Mouse (Mus musculus): Measurements from ENCODE around the gene Hoxa4. TPM values are rescaled to one million over a fixed set of nuclear protein-coding genes. Genes with fewer than 3 reads are reported as not detected.
A peak's percentile ranks its signal among the peaks of the same experiment; 100 is the strongest.

The Hoxa4 gene
- 1.1 and 1.4 TPM in 2 replicates for polyA plus RNA-seq (2015; fragmentation: Nextera tagmentation; extraction: Ambion mirVana)

DNA sequence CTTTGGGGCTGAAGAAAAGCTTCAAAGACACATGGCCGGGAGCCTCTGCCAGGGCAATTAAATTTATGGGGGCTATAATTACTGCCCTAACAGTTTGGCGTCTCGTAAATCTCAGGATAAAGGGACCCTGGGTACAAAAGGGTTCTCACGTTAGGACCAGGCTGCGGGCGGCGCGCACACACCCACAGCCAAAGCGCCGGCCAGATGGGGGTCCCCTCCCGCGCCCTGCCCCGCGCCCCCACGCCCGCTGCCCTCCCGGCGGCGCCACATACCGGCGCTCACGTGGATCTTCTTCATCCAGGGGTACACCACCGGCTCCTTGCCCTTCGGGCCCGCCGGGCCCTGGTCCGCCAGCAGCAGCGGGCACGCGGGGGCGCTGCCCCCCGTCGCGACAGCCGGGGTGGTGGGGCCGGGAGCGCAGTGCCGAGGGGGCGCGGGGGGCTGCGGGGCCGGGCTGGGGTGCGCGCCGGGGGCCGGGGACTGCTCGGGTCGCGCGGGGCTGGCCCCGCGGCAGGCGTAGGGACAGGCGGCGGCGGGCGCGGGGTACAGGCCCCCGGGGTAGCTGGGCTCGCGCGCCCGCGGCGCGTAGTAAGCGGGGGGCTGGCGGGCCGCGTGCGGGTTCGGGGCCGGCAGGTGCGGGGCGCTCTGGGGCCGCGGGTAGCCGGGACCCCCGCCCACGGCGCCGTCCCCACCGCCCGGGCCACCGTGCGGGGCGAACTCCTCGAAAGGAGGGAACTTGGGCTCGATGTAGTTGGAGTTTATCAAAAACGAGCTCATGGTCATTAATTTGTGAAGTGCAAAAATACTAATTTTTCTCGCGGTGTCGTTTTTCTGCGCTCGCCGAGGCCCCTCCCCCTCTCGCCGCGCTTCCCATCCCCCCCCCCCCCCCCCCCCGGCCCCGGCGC, at the start of gene Hoxa4:
Gene Hoxa4 (minus strand): TSS at position 848 of the 905 bp plus-strand sequence.

DNA sequence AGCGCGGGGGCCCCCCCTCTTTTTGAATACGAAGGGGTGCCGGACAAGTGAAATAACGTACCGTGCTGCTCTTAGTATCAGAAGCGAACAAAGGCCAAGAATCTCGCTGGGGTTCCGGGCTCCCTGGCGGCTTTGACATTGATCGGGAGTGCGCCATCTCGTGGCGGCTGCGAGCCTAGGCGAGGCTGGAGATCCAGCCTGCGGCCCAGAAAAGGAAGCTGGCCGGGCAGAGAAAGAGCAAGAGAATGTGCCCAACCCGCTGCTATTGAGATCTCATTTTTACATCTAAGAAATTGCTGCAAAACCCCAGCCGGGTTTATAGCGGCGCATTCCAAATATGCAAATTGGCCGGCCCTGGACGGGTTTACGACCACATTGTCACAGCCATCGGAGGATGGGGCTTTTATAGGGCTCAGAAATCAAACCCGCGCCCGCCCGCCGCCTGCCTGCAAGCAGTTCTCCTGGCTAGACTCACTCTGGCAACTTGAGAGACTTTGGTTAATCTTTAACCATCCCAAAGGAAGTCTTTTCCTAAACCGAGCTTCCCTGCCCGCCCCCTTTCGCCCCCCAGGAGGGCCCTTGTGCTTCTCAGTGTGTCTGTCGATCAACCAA, 48.9 kb upstream of the Hoxa4 start, which contains the start of gene Hoxa10:
Gene Hoxa10 (minus strand): TSS at position 466 of the 612 bp plus-strand sequence.

DNA sequence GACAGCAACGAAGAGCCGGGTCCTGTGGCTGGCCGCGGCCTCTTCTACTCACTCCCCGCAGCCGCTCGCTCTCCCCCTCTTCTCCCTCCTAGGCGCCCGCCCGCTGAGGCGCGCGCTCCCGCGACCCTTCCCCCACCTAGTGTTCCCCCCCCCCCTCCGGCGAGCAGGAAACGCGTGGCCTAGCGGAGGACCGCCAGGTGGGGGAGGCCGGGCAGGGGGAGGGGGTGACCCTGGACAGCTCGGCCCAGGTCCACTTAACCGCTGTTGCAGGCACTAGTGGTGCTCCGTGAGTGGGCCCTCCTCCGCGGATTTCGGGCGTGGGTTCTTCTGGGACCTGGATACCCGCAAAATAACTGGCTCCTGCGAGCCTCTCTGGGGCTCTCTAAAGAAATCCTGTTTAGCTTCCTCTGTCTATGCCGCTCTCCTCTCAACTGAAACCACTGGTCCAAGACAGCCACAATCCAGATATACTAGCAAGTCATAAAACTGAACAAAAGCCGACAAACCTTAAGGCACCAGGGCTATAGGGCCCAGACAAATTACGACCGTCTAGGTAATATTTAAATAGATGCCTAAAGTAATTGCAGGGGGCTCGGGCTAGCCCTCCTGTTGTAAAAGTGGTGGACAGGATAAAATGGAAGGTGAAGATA, 39.1 kb upstream of the Hoxa4 start, which contains the start of gene Hoxa9:
Gene Hoxa9 (minus strand): TSS at position 574 of the 650 bp plus-strand sequence.

DNA sequence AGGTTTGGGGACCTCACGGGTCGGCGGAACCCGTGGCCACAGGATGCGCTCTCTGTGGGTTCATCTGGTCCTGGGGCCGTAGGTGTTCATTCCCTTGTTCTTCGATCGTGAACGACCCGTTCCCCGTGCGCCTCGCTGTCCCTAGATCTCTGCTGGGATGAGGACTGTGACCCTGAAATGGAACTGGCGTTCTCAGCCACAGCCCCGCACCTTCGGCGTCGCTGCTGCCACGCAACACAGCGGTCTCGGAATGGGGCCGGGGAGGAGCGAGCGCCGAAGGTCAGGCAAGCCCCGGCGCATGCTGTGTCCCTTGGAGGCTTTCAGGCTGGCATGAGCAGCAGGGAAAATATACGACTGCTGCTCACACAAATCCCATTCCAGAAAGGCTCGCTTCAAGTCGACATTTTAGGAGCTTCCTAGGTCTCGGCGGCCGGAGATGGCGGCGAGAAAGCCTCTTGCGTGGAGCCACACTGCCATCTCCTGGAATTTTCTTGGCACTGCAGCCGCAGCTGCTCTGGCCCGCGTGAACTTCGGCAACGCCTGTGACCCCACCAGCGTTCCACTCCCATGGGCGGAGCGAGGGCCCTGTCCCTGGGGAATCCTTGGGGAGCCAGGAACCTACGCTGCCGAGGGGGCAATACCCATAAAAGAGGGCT, 29.9 kb upstream of the Hoxa4 start, which contains the start of gene Hoxa7:
Gene Hoxa7 (minus strand): TSS at position 518 of the 656 bp plus-strand sequence.

DNA sequence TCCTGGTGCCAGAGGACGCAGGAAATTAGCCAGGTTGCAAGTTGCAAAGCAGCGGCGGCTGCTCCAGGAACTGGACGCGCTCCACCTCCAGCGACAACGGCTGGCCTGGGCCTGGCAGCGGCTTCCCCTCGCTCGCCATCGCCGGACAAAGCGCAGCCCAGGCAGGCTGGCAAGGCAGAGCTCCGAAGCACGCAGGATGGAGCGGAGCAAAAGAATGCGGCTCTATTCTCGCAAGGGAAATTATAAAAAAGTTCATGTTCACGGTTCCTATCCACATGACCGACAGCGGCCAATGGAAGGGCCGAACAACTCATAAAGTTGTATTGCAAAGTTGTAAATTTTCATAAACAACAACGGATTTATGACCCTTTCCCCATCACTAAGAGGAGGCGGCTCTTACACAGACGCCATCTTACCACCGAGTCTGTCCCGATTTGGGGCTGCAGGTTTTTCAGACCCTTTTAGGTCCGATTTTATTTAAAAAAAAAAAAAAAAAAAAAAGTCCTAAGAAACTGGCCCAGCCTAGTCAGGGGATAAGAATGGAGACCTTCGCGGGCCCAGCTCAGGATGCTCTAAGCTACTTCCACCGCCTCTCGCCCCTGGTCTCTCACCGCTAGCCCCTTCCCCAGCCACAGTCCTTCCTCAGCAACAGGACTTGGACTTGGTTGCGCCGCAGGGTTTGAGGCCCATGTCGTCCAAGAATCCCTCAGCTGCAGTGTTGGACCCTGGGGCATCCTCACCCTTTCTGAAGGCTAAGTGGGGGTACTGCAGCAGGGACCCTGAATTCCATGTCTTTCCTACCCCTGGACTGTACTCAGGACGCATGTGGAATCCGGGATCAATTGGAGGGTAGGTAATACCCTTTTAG, 21.8 kb upstream of the Hoxa4 start, which contains the start of the genes Hoxa3 and Gm28308:
Gene Hoxa3 (minus strand): TSS at position 218 of the 868 bp plus-strand sequence.
Gene Gm28308 (minus strand): TSS at position 221 of the 868 bp plus-strand sequence.

DNA sequence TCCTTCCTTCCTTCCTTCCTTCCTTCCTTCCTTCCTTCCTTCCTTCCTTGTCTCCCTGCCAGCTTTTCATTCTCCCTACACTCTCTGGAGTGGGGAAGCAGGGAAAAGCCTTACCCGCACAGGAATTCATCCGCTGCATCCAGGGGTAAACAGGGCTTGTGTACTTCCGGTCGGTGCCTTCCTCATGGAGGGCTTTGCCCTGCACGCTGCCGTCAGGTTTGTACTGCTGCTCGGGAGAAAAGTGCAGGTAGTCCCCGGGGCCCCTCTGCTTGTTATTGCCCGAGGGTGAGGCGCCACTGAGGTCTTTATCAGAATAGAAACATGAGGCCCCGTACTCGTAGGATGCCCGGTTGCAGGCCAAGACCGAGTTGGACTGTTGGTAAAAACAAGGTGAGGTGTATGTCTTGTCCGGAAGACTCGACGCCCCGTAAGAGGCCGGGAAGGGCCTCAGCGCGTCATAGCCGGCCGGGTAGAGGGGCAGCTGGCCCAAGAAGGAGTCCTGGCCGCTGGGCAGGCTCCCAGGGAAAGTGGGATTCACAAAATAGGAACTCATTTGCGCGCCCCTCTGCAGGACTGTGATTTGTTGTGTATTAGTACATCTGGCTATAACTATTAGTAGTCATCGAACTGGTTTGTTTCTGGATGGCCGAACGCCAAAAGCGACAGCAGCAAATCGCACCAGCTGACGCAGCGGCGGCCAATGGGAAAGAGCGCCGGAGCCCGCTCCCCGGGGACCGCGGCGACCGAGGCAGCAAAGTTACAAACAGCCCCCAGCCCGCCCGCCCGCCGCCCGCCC, 16.7 kb upstream of the Hoxa4 start, which contains the start of gene Hoxa6:
Gene Hoxa6 (minus strand): TSS at position 651 of the 796 bp plus-strand sequence.

DNA sequence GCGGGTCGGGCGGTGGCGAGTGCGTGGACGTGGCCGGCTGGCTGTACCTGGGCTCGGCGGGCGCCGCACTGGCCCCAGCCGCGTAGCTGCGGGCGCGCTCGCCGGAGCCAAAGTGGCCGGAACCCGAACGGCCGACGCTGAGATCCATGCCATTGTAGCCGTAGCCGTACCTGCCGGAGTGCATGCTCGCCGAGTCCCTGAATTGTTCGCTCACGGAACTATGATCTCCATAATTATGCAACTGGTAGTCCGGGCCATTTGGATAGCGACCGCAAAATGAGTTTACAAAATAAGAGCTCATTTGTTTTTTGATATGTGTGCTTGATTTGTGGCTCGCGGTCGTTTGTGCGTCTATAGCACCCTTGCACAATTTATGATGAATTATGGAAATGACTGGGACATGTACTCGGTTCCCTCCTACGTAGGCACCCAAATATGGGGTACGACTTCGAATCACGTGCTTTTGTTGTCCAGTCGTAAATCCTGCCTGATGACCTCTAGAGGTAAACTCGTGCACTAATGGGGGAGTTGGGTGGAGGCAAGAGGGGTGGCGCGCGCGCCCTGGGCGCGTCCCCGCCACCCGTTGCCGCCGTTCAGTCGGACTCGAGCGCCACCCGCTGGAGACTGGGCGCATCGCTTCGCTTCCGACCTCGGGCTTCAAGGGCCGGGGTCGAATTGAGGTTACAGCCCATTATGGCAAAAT, 12.6 kb upstream of the Hoxa4 start, which contains the start of gene Hoxa5:
Gene Hoxa5 (minus strand): TSS at position 538 of the 703 bp plus-strand sequence.

DNA sequence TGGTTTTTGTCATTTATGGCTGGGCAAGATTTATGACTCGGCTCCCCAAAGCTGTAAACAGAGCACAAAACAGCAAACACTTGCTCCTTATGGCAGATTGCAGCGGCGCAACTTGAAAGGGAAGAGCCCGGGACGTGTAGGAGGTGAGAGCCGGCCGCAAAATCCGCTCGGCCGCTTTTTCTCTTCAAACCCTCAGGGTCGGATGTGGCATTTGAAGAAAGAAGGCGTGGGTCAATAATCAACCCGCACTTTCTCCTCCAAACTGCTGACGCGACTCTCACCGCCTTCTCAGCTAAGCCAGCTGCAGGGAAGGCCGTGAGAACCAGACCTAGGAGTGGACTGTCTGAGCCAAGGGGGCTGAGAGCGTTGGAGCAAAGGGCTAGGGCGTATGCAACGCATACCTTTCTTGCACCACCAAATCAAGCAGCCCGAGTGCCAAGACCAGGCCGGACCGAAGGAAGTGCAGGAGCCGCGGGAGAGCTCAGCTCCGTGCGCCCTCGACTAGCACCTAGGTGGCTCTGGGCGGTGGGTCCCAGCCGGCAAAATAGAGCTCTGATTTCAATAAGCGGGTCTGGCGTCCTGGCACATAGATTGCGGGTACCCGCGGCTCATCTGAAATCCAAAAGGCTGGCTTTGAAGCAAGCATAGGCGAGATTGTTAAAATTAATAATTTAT, 14.4 kb downstream of the Hoxa4 start, which contains the start of gene 5730596B20Rik:
Gene 5730596B20Rik (plus strand): TSS at position 438 of the 675 bp plus-strand sequence.

DNA sequence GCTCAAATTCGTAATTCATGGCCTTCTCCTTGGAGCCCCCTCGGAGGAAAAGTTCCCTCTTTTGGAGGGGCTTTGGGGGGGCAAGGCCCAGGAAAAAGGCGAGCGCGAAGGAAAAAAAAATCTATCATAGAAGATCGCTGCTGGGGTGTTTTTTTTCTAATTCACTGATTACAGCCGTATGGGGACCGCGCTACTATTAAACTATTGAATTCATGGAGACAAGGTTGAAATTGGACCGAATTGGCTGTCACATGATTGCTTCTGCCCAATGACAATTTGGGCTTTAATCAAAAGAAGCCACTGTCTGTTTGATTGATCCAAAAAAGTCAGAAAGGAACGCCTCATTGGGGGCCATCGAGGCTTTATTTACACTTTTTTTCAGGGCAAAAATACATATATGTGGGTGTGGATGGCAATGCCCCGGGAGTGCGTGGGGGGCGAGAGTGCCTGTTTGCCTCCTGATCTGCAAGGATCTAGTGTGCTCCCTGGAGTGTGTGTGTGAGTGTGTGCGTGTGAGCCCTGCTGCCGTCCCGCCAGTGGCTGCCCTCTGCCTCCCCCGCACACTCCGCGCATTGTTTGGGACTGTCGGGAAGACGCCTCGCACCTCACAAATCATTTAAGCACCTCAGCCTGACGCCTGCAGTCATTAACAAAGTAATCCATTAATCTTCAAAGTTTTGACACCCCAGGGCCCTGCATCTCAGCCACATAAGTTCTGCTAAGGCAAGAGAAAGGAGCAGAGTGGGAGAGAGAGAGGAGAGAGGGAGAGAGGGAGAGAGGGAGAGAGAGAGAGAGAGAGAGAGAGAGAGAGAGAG, 26.7 kb downstream of the Hoxa4 start, which contains the start of gene Hoxa2:
Gene Hoxa2 (minus strand): TSS at position 206 of the 815 bp plus-strand sequence.

DNA sequence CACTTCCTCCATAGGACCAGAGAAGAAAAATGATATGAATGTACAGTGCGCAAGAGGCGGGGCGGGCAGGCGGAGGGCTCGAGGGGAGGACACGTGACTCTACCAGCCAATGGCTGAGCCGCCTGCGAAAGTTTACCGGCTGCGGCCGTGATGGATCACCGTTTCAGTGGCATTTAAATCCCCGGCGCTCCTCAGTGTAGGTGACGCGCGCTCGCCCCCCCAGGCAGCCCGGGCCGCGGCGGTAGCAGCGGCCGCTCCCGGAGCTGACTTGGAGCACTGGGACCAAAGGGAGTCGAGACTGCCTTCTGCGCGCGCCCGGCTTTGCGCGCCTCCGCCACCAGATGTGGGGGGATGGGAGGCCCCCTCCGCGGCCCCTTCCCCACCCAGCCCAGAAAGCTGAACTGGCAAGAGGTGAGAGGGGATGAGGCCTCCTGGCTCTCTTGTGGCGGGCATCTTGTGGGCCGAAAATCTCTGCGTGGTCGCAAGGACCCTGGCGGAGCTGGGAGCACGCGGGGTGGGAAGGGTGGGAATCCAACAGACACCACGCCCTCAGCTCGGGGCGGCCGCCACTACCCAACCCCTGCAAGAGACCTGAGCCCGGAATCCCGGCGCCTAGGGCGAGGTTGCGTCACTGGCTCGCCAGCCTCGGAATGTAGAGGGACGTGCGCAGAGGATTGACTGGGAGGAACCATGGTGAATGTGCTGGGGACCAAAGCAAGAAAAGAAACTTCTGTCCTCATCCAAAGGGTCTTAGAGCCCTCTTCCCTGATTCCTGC, 33.1 kb downstream of the Hoxa4 start, which contains the start of gene Hoxa1:
Gene Hoxa1 (minus strand): TSS at position 42 of the 776 bp plus-strand sequence.

Small RNA genes within 50 kb of the gene (microRNA-seq; reads per million reads assigned to microRNA genes)
- gene Mir196b (ENCODE audit: borderline replicate concordance, insufficient number of aligned reads) = 1,167 reads per million, percentile 78 among the genes with 10 or more reads in this experiment

Other genes starting within 250 kb of the Hoxa4 start
- 37.2 and 53.8 TPM in 2 replicates for gene Skap2, start 179.2 kb downstream of the Hoxa4 start, polyA plus RNA-seq (2015; fragmentation: Nextera tagmentation; extraction: Ambion mirVana)
- gene Hoxa1, start 33.4 kb downstream of the Hoxa4 start, polyA plus RNA-seq (2015; fragmentation: Nextera tagmentation; extraction: Ambion mirVana) = 0.60 and 0.86 TPM in 2 replicates
- 2.3 and 3.6 TPM in 2 replicates for gene Hoxa2, start 26.9 kb downstream of the Hoxa4 start, polyA plus RNA-seq (2015; fragmentation: Nextera tagmentation; extraction: Ambion mirVana)
- 0.47 and 0.52 TPM in 2 replicates for gene 5730596B20Rik, start 14.3 kb downstream of the Hoxa4 start, polyA plus RNA-seq (2015; fragmentation: Nextera tagmentation; extraction: Ambion mirVana)
- 7.5 and 7.7 TPM in 2 replicates for gene Hoxa5, start 12.8 kb upstream of the Hoxa4 start, polyA plus RNA-seq (2015; fragmentation: Nextera tagmentation; extraction: Ambion mirVana)
- gene Hoxa6, start 17.0 kb upstream of the Hoxa4 start, polyA plus RNA-seq (2015; fragmentation: Nextera tagmentation; extraction: Ambion mirVana) = 1.6 and 1.7 TPM in 2 replicates
- 2.4 and 2.9 TPM in 2 replicates for gene Hoxa3, start 21.6 kb upstream of the Hoxa4 start, polyA plus RNA-seq (2015; fragmentation: Nextera tagmentation; extraction: Ambion mirVana)
- gene Gm28308, start 21.6 kb upstream of the Hoxa4 start, polyA plus RNA-seq (2015; fragmentation: Nextera tagmentation; extraction: Ambion mirVana) = 0.44 and 0.66 TPM in 2 replicates
- 20.9 and 22.7 TPM in 2 replicates for gene Hoxa7, start 30.1 kb upstream of the Hoxa4 start, polyA plus RNA-seq (2015; fragmentation: Nextera tagmentation; extraction: Ambion mirVana)
- gene Hoxa9, start 39.3 kb upstream of the Hoxa4 start, polyA plus RNA-seq (2015; fragmentation: Nextera tagmentation; extraction: Ambion mirVana) = 1.4 and 4.8 TPM in 2 replicates
- 2.3 and 8.7 TPM in 2 replicates for gene Hoxa10, start 49.1 kb upstream of the Hoxa4 start, polyA plus RNA-seq (2015; fragmentation: Nextera tagmentation; extraction: Ambion mirVana)
- gene Hoxa11, start 54.1 kb upstream of the Hoxa4 start, polyA plus RNA-seq (2015; fragmentation: Nextera tagmentation; extraction: Ambion mirVana) = 0.17 and 1.6 TPM in 2 replicates
- not detected in 2 replicates for gene Hoxa13, start 69.1 kb upstream of the Hoxa4 start, polyA plus RNA-seq (2015; fragmentation: Nextera tagmentation; extraction: Ambion mirVana)
- not detected in 2 replicates for gene Evx1, start 121.7 kb upstream of the Hoxa4 start, polyA plus RNA-seq (2015; fragmentation: Nextera tagmentation; extraction: Ambion mirVana)

All from adrenal gland, postnatal 0 days (tissue).